Mouse (Mus musculus): ENCODE measurements around the gene Isoc2a. TPM values are rescaled to one million over a fixed set of nuclear protein-coding genes. Genes with fewer than 3 reads are reported as not detected.

The Isoc2a gene
- polyA plus RNA-seq, 1 experiment from 2014 or later = 0.53 TPM

DNA sequence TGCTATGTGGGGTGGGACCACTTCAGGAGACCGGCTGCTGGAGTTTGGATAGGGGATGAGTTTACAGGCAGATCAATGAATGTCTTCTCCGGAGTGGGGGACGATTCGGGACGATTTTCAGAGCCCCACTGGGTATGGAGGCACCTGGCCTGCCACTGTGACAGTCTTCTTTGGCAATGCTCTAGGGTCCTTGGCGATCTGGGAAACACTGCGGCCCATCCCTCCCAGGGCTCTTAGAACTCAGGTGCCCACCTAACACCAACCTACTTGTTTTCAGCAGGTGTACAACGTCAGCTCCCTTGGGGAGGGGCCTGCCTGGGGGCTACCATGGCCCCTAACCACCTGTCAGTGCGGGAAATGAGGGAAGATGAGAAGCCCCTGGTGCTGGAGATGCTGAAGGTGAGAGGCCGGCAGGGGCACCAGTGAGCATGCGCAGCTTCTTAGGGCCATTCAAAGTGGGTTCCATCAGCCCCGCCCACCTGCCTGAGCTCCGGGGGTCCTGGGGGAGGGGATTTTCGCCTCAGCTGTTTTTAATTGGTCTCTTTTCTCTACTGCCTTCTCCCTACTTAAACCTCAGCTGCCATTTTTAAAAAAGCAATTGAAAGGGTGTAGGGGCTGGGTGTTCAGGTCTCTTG is 46.1 kb downstream of the Isoc2a start:
- TF ChIP-seq CTCF (IDR thresholded peaks at IDR 0.05) = peak; percentile 45
- TF ChIP-seq EP300 (IDR thresholded peaks at IDR 0.05) = no peak
- peak overlapping the region; percentile 70; the same call in 1 of the 2 replicates for H3K27ac ChIP-seq (ENCODE audit: low read length)
- WGBS = 2% methylated on average over 14 of the region's 14 CpGs

DNA sequence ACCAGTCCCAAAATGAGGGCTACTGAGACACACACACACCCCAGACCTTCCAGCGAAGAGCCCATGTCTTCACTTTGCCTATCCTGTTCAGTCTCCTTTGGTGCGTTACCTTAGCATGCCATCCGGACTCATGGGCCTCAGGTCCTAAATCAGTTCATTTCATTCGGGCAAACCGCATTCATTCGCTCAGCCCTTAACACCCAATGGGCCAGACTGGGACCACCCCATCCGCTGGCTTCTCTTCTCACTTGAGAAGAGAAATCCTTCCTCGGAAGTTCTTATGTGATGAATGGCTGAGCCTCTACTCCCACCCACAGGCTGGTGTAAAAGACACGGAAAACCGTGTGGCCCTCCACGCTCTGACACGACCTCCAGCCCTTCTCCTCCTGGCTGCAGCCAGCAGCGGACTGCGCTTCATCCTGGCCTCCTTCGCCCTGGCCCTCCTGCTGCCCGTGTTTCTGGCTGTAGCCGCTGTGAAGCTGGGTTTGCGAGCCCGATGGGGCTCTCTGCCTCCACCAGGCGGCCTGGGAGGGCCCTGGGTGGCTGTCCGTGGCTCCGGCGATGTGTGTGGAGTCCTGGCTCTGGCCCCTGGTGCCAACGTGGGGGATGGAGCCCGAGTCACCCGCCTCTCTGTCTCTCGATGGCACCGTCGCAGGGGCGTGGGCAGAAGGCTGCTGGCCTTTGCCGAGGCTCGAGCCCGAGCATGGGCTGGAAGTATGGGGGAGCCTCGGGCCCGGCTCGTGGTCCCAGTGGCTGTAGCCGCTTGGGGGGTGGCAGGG is 46.8 kb downstream of the Isoc2a start:
- ATAC-seq = peak; percentile 11
- Histone ChIP-seq H3K36me3 (ENCODE audit: insufficient read depth, low read length) (peaks cover 16% of the 10 kb centered on the region), H3K4me1 (ENCODE audit: insufficient read depth, low read depth, low read length) (peaks cover 19% of the 10 kb centered on the region), H3K9me3 (ENCODE audit: low read length) (no peaks in the 10 kb centered on the region), H3K27ac (ENCODE audit: low read length) (peak overlapping the region; percentile 70), H3K4me3 (ENCODE audit: low read depth, low read length) (no peak overlapping the region), H3K4me2 (replicated peaks; ENCODE audit: low read depth, low read length) (peak overlapping the region; percentile 48), H3K27me3 (replicated peaks; ENCODE audit: insufficient read depth, low read length) (0 out of 2 replicates have a peak, but pooled peaks cover 3% of the 10 kb centered on the region), H3K9ac (replicated peaks; ENCODE audit: low read depth) (0 out of 2 replicates have a peak overlapping the region, but pooled peaks have one; percentile 29)
- WGBS = 8% methylated on average over 33 of the region's 37 CpGs
- peak; percentile 70 for TF ChIP-seq CTCF (IDR thresholded peaks at IDR 0.05)
- no peak for TF ChIP-seq EP300 (IDR thresholded peaks at IDR 0.05)
- peak; percentile 64 for DNase-seq (ENCODE audit: low spot score)

More for the DNA sequence above, 46.1 kb downstream of the Isoc2a start:
- Histone ChIP-seq H3K4me2 (replicated peaks; ENCODE audit: low read depth, low read length) (peak overlapping the region; percentile 48), H3K4me1 (ENCODE audit: insufficient read depth, low read depth, low read length) (peaks cover 19% of the 10 kb centered on the region), H3K27me3 (replicated peaks; ENCODE audit: insufficient read depth, low read length) (0 out of 2 replicates have a peak, but pooled peaks cover 3% of the 10 kb centered on the region), H3K4me3 (ENCODE audit: low read depth, low read length) (peak overlapping the region; percentile 12; the same call in 1 of the 2 replicates), H3K9me3 (ENCODE audit: low read length) (no peaks in the 10 kb centered on the region), H3K9ac (replicated peaks; ENCODE audit: low read depth) (no peak overlapping the region), H3K36me3 (ENCODE audit: insufficient read depth, low read length) (peaks cover 19% of the 10 kb centered on the region)
- ATAC-seq (no peak), DNase-seq (ENCODE audit: low spot score) (peak; percentile 36)

DNA sequence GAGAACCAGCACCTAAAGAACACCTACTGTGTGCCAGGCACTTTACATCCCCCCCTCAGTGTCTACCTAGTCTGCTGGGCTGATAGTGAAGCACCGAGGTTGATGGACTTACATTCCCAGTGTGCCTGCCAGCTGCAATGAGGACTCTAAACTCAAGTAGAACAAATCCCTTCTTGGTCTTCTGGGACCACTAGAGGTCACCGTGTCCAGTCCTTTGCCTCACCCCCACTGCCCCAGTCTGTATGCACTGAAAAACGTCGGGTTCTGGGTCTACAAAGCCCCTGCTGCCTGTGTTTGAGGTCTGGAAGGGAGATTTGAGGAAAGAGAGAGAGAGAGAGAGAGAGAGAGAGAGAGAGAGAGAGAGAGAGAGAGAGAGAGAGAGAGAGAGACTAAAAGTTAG is 47.5 kb downstream of the Isoc2a start:
- H3K4me1 ChIP-seq (ENCODE audit: insufficient read depth, low read depth, low read length) = peaks cover 19% of the 10 kb centered on the region
- TF ChIP-seq CTCF (IDR thresholded peaks at IDR 0.05) (peak; percentile 17; the same call in 1 of the 2 replicates), EP300 (IDR thresholded peaks at IDR 0.05) (no peak)
- H3K9ac ChIP-seq (replicated peaks; ENCODE audit: low read depth) = no peak overlapping the region
- no peak overlapping the region for H3K4me3 ChIP-seq (ENCODE audit: low read depth, low read length)
- 0 out of 2 replicates have a peak, but pooled peaks cover 3% of the 10 kb centered on the region for H3K27me3 ChIP-seq (replicated peaks; ENCODE audit: insufficient read depth, low read length)
- 0 out of 2 replicates have a peak, but pooled peaks have one; percentile 3 for ATAC-seq
- no peaks in the 10 kb centered on the region for H3K9me3 ChIP-seq (ENCODE audit: low read length)
- H3K27ac ChIP-seq (ENCODE audit: low read length) = peak overlapping the region; percentile 70
- H3K36me3 ChIP-seq (ENCODE audit: insufficient read depth, low read length) = peaks cover 13% of the 10 kb centered on the region
- WGBS = 2% methylated on average over 4 of the region's 4 CpGs
- H3K4me2 ChIP-seq (replicated peaks; ENCODE audit: low read depth, low read length) = peak overlapping the region; percentile 48
- peak; percentile 48 for DNase-seq (ENCODE audit: low spot score)

DNA sequence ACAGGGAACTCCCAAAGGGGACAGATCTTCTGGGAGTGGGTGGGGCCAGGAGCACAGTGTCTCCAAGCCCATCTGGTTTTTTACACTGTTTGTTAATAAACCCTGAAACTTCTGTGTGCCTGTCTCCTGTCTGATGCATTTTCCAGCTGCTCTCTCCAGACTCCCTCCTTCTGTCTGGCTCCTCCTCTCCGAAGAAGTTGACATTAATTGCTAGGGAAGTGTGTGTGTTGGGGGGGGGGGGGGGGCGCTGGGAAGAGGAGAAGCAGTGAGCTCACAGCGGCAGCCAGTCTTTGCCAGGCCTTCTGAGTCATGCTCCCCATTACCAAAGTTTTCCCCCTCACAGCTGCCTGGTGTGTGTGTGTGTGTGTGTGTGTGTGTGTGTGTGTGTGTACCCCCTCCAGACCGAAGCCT is 47.9 kb downstream of the Isoc2a start:
- Histone ChIP-seq H3K9me3 (ENCODE audit: low read length) (no peaks in the 10 kb centered on the region), H3K4me1 (ENCODE audit: insufficient read depth, low read depth, low read length) (peaks cover 19% of the 10 kb centered on the region), H3K36me3 (ENCODE audit: insufficient read depth, low read length) (peaks cover 8% of the 10 kb centered on the region), H3K4me2 (replicated peaks; ENCODE audit: low read depth, low read length) (peak overlapping the region; percentile 48; the same call in 1 of the 2 replicates), H3K4me3 (ENCODE audit: low read depth, low read length) (no peak overlapping the region), H3K27ac (ENCODE audit: low read length) (peak overlapping the region; percentile 78), H3K27me3 (replicated peaks; ENCODE audit: insufficient read depth, low read length) (0 out of 2 replicates have a peak, but pooled peaks cover 3% of the 10 kb centered on the region), H3K9ac (replicated peaks; ENCODE audit: low read depth) (no peak overlapping the region)
- peak; percentile 75 for ATAC-seq
- WGBS = 0% methylated on average over 2 of the region's 4 CpGs
- peak; percentile 96 for DNase-seq (ENCODE audit: low spot score)
- TF ChIP-seq CTCF (IDR thresholded peaks at IDR 0.05) = no peak
- no peak for TF ChIP-seq EP300 (IDR thresholded peaks at IDR 0.05)

DNA sequence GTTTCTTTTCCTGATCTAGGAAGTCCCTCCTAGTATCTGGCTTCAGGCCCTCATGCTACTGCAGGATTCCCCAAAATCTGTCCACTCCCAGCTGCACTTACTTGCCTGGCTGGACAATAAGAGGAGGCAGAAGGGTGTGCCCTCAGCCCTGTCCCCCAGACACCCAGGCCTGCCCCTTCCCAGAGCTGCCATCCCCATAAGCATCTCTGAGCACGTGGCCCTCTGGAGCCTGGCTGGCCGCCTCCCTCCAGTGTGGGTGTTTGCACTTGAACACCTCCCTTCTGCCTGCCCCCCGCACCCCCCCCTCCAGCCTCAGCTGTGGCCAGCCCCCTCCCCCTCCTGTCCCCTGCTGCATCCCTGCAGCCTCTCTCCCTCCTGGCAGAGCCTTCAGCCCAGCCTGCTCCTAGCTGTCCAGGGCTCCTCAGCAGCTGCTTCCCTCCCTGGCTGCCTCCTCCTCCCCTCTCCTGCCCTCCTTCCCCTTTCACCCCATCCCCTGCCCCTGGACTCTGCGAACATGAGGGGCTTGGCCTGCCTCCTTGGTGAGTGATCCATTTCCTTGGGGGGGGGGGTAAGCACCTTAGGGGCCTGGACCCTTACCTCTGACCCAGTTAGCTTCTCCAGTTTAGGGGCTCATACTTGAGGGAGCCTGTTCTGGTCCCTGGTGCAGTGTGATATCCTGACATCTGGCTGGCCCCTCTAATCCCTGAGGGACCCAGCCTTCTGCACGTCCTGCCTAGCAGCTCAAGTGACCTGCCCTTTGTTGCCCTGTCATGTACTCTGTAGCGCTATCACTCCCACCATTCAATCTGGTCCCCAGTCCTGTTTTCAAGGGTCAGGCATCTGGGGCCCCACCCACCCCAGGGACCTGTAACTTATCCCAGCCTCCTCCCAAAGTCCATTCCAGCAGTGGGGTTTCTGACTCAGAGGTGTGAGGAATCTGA is 48.8 kb downstream of the Isoc2a start, which contains the start of gene Ssc5d:
Gene Ssc5d (plus strand): TSS at position 345 of the 941 bp plus-strand sequence.
- 11% methylated on average over 5 of the region's 6 CpGs for WGBS
- ATAC-seq (peak; percentile 68), DNase-seq (ENCODE audit: low spot score) (peak; percentile 76)
- Histone ChIP-seq H3K4me2 (replicated peaks; ENCODE audit: low read depth, low read length) (peak within 1 kb of the TSS; percentile 48; the same call in 1 of the 2 replicates), H3K27me3 (replicated peaks; ENCODE audit: insufficient read depth, low read length) (0 out of 2 replicates have a peak, but pooled peaks cover 3% of the 10 kb centered on the region), H3K4me1 (ENCODE audit: insufficient read depth, low read depth, low read length) (peaks cover 19% of the 10 kb centered on the region), H3K4me3 (ENCODE audit: low read depth, low read length) (no peak within 1 kb of the TSS), H3K27ac (ENCODE audit: low read length) (peak within 1 kb of the TSS; percentile 78), H3K36me3 (ENCODE audit: insufficient read depth, low read length) (0 out of 2 replicates have a peak, but pooled peaks cover under 1% of the 10 kb centered on the region), H3K9me3 (ENCODE audit: low read length) (no peaks in the 10 kb centered on the region), H3K9ac (replicated peaks; ENCODE audit: low read depth) (no peak within 1 kb of the TSS)
- TF ChIP-seq EP300 (IDR thresholded peaks at IDR 0.05) (no peak), CTCF (IDR thresholded peaks at IDR 0.05) (no peak)

Data from lung, postnatal 0 days (tissue).